Mouse (Mus musculus) G1E (cell line): ENCODE data around the gene Cd93. TPM values are rescaled to one million over a fixed set of nuclear protein-coding genes. Genes with fewer than 3 reads are reported as not detected.

ENCODE experiments used
- ATAC-seq: 2 replicates; pipeline ENCODE4 v1.8.0; 2016; ENCODE audit warnings: mild to moderate bottlenecking; ENCODE audit not compliant: insufficient number of reproducible peaks, poor library complexity, low FRiP score, severe bottlenecking; ENCODE audit errors: extremely low read depth
- DNase-seq: peaks from one replicate; pipeline ENCODE4 v3.0.0; 2012; ENCODE audit warnings: low spot score
- H3K27me3 ChIP-seq: 2 replicates; pipeline ENCODE4 v1.6.1; 2012; ENCODE audit warnings: mild to moderate bottlenecking, low read length, inconsistent platforms; ENCODE audit not compliant: insufficient read depth
- H3K36me3 ChIP-seq: replicated peaks from 2 replicates; pipeline ENCODE3; 2012; ENCODE audit warnings: mild to moderate bottlenecking, inconsistent platforms
- H3K4me1 ChIP-seq: 2 replicates; pipeline ENCODE4 v1.6.1; 2012; ENCODE audit warnings: low read depth, low read length, inconsistent platforms, mixed read lengths; ENCODE audit not compliant: insufficient read depth
- H3K4me3 ChIP-seq: 2 replicates; pipeline ENCODE4 v1.5.1; 2012; ENCODE audit warnings: low read depth, mild to moderate bottlenecking, inconsistent platforms, low read length, moderate library complexity, mixed read lengths
- H3K9me3 ChIP-seq: replicated peaks from 2 replicates; pipeline ENCODE4 v1.6.1; 2012; ENCODE audit warnings: inconsistent platforms
- CTCF ChIP-seq: IDR thresholded peaks from 2 replicates; pipeline ENCODE4 v1.5.1; 2012; ENCODE audit warnings: low read depth, low read length, inconsistent platforms, mixed read lengths
- GATA1 ChIP-seq: IDR thresholded peaks from 2 replicates; pipeline ENCODE4 v1.6.1; 2012; ENCODE audit warnings: borderline replicate concordance, low read length, inconsistent platforms, mixed read lengths
- GATA2 ChIP-seq: IDR thresholded peaks from 2 replicates; pipeline ENCODE4 v1.6.1; 2012; ENCODE audit warnings: low read depth, low read length, inconsistent platforms, borderline replicate concordance
- POLR2AphosphoS5 ChIP-seq: IDR thresholded peaks from 2 replicates; pipeline ENCODE4 v1.6.1; 2012; ENCODE audit warnings: low read depth, low read length, inconsistent platforms; ENCODE audit not compliant: insufficient replicate concordance
- TAL1 ChIP-seq: conservative IDR thresholded peaks from 2 replicates; pipeline ENCODE4 v1.6.1; 2012; ENCODE audit warnings: low read depth, low read length, inconsistent platforms, mixed read lengths
- polyA plus RNA-seq: library from polyadenylated mRNA; stranded (reverse); fragments of >175 nt; gene quantifications from 2 replicates; pipeline ENCODE4 v1.2.3, GENCODE M21; 2012
- total RNA-seq, 2 experiments: library from RNA; stranded (forward) in 1 of 2; stranded (reverse) in 1 of 2; fragments of 200-1000 nt in 1 of 2; fragments of >200 nt in 1 of 2; fragmentation: Nextera tagmentation in 1 of 2; gene quantifications; 2 replicates each; pipeline ENCODE4 v1.2.3; 2014 to 2017

The Cd93 gene
- total and polyA plus RNA-seq, 3 experiments, result 0.01 to 0.11 TPM; not detected in 1

DNA sequence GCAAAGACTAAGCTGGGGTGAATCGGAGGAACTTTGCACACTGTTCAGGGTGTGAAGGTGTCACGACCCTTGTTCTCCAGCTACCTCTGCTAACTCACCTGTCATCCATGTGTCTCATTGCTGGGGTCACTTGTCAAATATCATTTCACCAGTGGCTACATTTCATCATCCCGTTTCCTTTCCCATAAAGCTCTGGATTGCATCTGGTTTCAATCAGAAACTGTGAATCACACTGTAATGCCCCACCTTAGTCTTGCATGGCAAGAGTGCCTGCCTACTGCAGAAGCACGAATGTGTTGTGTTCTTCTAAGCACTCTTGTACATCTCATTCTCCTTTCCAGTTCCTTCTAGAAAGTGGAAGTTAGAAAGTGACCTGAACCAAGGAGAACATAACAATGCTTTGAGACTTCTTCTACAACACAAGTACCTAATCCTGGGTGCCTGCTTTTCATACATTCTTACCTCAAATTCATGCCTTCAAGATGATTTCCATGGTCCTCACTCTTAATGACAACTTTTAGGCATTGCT is 10.7 kb upstream of the Cd93 start:
- no peak for TF ChIP-seq GATA2
- TF ChIP-seq CTCF, result no peak
- TF ChIP-seq TAL1, result no peak
- TF ChIP-seq POLR2AphosphoS5, result no peak
- TF ChIP-seq GATA1, result no peak
- ATAC-seq (no peak), DNase-seq (no peak)
- no peak overlapping the region for H3K4me3 ChIP-seq
- H3K36me3 ChIP-seq, result no peaks in the 10 kb centered on the region
- H3K27me3 ChIP-seq, result no peaks in the 10 kb centered on the region
- H3K9me3 ChIP-seq, result peaks cover 49% of the 10 kb centered on the region
- no peaks in the 10 kb centered on the region for H3K4me1 ChIP-seq

DNA sequence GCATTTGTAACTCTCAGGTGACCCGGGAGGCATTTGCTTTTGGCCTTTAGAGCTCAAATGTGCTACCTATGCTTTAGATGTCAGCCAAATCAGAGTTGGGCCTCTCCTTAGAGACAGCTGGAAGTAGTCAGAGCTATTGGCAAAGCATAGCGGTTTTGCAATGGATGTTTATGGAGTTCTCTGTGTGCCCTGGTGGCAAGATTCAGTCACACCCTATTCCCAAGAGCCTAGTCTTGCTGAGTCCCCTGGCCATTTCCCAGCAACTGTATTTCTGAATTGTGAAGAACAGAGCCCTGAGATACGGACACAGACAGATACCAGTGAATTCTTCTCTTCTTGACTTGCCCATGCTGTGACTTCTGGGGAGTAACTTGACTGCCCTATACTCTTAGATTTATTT is 9.7 kb upstream of the Cd93 start:
- DNase-seq (no peak), ATAC-seq (no peak)
- Histone ChIP-seq H3K9me3 (peaks cover 44% of the 10 kb centered on the region), H3K4me1 (no peaks in the 10 kb centered on the region), H3K27me3 (no peaks in the 10 kb centered on the region), H3K4me3 (no peak overlapping the region), H3K36me3 (no peaks in the 10 kb centered on the region)
- TF ChIP-seq GATA1 (no peak), POLR2AphosphoS5 (no peak), CTCF (no peak), GATA2 (no peak), TAL1 (no peak)

DNA sequence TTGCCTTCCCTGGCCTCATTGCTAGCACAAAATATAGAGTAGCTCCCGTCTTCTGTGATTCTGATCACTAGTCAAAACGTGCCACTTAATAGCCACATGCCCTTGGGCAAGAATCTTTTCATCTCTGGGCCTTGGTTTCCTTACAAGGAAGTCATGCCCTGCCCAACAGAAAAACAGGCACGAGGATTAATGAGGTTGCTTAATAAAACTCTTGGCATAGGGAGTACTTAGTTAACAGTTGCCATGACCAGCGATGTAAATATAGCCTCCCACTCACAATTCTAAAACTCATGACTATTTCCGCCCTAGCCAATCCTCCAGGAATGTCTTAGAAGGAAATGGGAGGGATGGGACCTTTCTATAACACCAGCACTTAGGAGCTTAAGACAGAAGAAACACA is 8.1 kb upstream of the Cd93 start:
- TF ChIP-seq POLR2AphosphoS5 (no peak), GATA1 (no peak), GATA2 (no peak), TAL1 (no peak), CTCF (no peak)
- DNase-seq, result no peak
- Histone ChIP-seq H3K4me3 (no peak overlapping the region), H3K36me3 (no peaks in the 10 kb centered on the region), H3K9me3 (peaks cover 37% of the 10 kb centered on the region), H3K4me1 (no peaks in the 10 kb centered on the region), H3K27me3 (no peaks in the 10 kb centered on the region)
- ATAC-seq, result no peak

DNA sequence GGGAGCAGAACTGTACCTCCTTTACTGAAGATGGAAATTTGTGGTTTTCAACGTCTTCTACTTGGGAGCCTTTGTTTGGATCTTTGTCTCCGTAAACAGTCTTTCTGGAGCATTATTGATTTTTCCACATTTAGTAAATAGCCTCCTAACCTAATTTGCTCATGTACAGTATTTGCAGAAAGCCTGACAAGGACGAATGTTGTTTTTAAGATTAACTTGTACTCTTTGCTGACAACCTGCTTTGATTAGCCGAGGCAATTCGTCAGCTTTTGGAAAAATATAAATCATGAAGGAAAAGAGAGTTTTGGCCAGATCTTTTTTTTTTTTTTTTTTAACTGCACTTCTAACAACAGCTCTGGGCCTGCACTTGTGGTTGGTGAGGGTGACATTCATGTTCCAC is 7.3 kb upstream of the Cd93 start:
- H3K9me3 ChIP-seq, result peaks cover 38% of the 10 kb centered on the region
- no peaks in the 10 kb centered on the region for H3K36me3 ChIP-seq
- no peak overlapping the region for H3K4me3 ChIP-seq
- TF ChIP-seq GATA2 (no peak), POLR2AphosphoS5 (no peak), GATA1 (no peak), CTCF (no peak), TAL1 (no peak)
- H3K4me1 ChIP-seq, result no peaks in the 10 kb centered on the region
- ATAC-seq (no peak), DNase-seq (no peak)
- no peaks in the 10 kb centered on the region for H3K27me3 ChIP-seq

DNA sequence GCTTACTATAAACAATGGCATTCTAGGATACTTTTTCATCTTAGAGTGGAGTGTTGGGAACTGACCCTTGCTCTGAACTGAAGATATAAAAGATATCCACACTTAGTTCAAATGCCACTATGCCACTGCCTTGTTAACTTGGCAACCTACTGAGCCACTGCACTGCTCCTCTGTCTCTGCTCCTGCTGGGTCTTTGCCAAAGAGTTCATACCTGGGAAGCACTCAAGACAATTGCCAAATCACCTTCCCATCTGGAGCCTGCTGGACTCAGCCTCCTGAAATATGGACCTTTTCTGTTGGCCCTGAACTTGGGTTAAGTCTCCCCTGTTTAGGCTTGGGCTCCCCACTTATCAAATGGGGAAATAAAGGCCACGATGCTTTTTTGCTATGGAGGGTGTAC is 6.3 kb upstream of the Cd93 start:
- ATAC-seq, result no peak

DNA sequence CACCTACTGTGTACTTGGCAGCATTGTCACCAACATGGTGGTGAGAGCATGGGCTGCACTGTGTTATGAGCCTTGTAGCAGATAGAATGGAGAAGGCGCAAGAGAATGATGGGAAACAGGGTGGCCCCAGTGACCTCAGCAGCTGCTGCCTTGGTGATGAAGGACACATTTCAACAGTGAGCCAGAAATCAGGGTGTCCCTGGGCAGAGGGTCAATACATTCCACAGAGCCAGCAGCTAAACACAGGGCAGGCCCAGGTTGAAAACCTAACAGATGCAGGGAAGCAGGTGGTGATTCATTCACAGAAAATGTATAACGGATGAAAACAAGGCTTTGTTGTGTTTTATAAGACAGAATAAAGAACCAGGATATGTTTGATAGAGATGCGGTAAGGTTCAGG is 3.1 kb upstream of the Cd93 start:
- Histone ChIP-seq H3K4me1 (no peaks in the 10 kb centered on the region), H3K4me3 (no peak overlapping the region), H3K36me3 (no peaks in the 10 kb centered on the region), H3K9me3 (peaks cover 49% of the 10 kb centered on the region), H3K27me3 (no peaks in the 10 kb centered on the region; the same call in 1 of the 2 replicates)
- TF ChIP-seq CTCF, result no peak
- no peak for TF ChIP-seq TAL1
- TF ChIP-seq GATA2, result no peak
- TF ChIP-seq GATA1, result no peak
- TF ChIP-seq POLR2AphosphoS5, result no peak
- no peak for ATAC-seq
- DNase-seq, result no peak

More for the DNA sequence above, 6.3 kb upstream of the Cd93 start:
- Histone ChIP-seq H3K4me3 (no peak overlapping the region), H3K27me3 (no peaks in the 10 kb centered on the region), H3K9me3 (peaks cover 35% of the 10 kb centered on the region), H3K4me1 (no peaks in the 10 kb centered on the region), H3K36me3 (no peaks in the 10 kb centered on the region)
- DNase-seq, result no peak
- TF ChIP-seq POLR2AphosphoS5, result no peak
- TF ChIP-seq GATA1, result no peak
- TF ChIP-seq TAL1, result no peak
- TF ChIP-seq GATA2, result no peak
- no peak for TF ChIP-seq CTCF

DNA sequence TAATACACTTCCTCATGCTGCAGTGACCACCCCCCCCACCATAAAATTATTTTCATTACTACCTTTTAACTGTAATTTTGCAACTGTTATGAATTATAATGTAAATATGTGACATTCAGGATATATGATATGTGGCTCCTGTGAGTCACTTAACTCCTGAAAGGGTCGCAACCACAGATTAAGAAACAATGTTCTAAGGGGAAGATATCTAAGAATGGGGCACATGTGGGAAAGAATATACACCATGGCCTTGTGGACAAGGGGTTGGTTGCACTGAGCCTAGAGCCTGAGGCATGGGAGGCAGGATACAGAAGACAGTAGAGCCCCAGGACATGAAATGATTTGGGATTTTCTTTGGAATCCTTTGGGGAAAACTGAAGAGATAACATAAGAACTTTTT is 2.3 kb upstream of the Cd93 start:
- DNase-seq, result no peak
- peaks cover 51% of the 10 kb centered on the region for H3K9me3 ChIP-seq
- ATAC-seq, result no peak
- TF ChIP-seq GATA1, result no peak
- TF ChIP-seq GATA2, result no peak
- no peak for TF ChIP-seq POLR2AphosphoS5
- H3K4me1 ChIP-seq, result no peaks in the 10 kb centered on the region
- no peaks in the 10 kb centered on the region for H3K36me3 ChIP-seq
- H3K4me3 ChIP-seq, result no peak overlapping the region
- no peaks in the 10 kb centered on the region; the same call in 1 of the 2 replicates for H3K27me3 ChIP-seq
